Mouse (Mus musculus) bone marrow, adult 2 months (tissue): ENCODE measurements at regions not wholly inside any gene's neighbourhood (a gene's known extent, or its start where the extent isn't known, plus 50 kb on each side); places are given as distances from the start of the nearest gene placed in this dataset.

Experiments used
- CTCF ChIP-seq: fragments of 200-500 bp; IDR thresholded peaks from 2 replicates; pipeline ENCODE4 v1.5.1; 2011; ENCODE audit warnings: low read length, control low read depth; ENCODE audit not compliant: control insufficient read depth, insufficient read depth
- POLR2A ChIP-seq: fragments of 200-500 bp; IDR thresholded peaks from 2 replicates; pipeline ENCODE4 v1.6.1; 2011; ENCODE audit warnings: low read depth, mild to moderate bottlenecking, control low read depth, low read length, borderline replicate concordance; ENCODE audit not compliant: control insufficient read depth

GRCm38 (mm10) chr10:120541618-120542017, 65.3 kb upstream of the Hmga2 start:
- TF ChIP-seq CTCF (no peak), POLR2A (no peak)
